In genomic region chr8:126615765-126616164, GRCm38 (mm10) we compare ENCODE assay signal across 8 mouse cellular contexts. TPM values are rescaled to one million over a fixed set of nuclear protein-coding genes. Genes with fewer than 3 reads are reported as not detected.
A peak's percentile ranks its signal among the peaks of the same experiment; 100 is the strongest.
DNase-seq lines count a peak whose midpoint lies in the region; ATAC-seq and TF ChIP-seq lines count a peak whose summit lies in the region.

No protein-coding gene starts in this region.

- no peaks in the 10 kb centered on the region for H3K9me3 ChIP-seq in embryonic facial prominence, embryonic 13.5 days
- H3K9me3 ChIP-seq in liver, embryonic 11.5 days (ENCODE audit: control insufficient read depth, low read length) = no peaks in the 10 kb centered on the region

- H3K4me1 ChIP-seq in thymus, adult 2 months (replicated peaks; ENCODE audit: control insufficient read depth, insufficient read depth, low read length) = peaks cover 68% of the 10 kb centered on the region
- peaks cover 53% of the 10 kb centered on the region for H3K4me1 ChIP-seq in embryonic facial prominence, embryonic 13.5 days
- peaks cover 21% of the 10 kb centered on the region for H3K4me1 ChIP-seq in liver, embryonic 11.5 days (replicated peaks; ENCODE audit: control insufficient read depth, insufficient read depth, low read length)

- H3K9ac ChIP-seq in embryonic facial prominence, embryonic 13.5 days = no peak overlapping the region
- no peak overlapping the region for H3K9ac ChIP-seq in liver, embryonic 11.5 days (ENCODE audit: low read depth, low read length)

- H3K36me3 ChIP-seq in thymus, adult 2 months (ENCODE audit: control insufficient read depth, insufficient read depth, low read length) = no peaks in the 10 kb centered on the region
- no peaks in the 10 kb centered on the region for H3K36me3 ChIP-seq in embryonic facial prominence, embryonic 13.5 days
- no peaks in the 10 kb centered on the region for H3K36me3 ChIP-seq in liver, embryonic 11.5 days (ENCODE audit: control insufficient read depth, insufficient read depth, low read length)
- no peaks in the 10 kb centered on the region for H3K36me3 ChIP-seq in splenic B cell, adult 2 months (ENCODE audit: control insufficient read depth, insufficient read depth, low read length, poor library complexity, severe bottlenecking)

- H3K4me2 ChIP-seq in embryonic facial prominence, embryonic 13.5 days = no peak overlapping the region; the same call in 1 of the 2 replicates
- H3K4me2 ChIP-seq in liver, embryonic 11.5 days = peak overlapping the region; percentile 42

- no peak for TF ChIP-seq POLR2A in thymus, adult 2 months (IDR thresholded peaks at IDR 0.05; ENCODE audit: control insufficient read depth, extremely low read depth, insufficient read depth, low read length, poor library complexity)

- H3K27me3 ChIP-seq in thymus, adult 2 months (ENCODE audit: control insufficient read depth, insufficient read depth, low read length) = no peaks in the 10 kb centered on the region
- H3K27me3 ChIP-seq in embryonic facial prominence, embryonic 13.5 days = no peaks in the 10 kb centered on the region
- no peaks in the 10 kb centered on the region for H3K27me3 ChIP-seq in liver, embryonic 11.5 days (replicated peaks; ENCODE audit: control insufficient read depth, insufficient read depth, low read length)
- no peaks in the 10 kb centered on the region for H3K27me3 ChIP-seq in splenic B cell, adult 2 months (ENCODE audit: control insufficient read depth, insufficient read depth, low read length, poor library complexity, severe bottlenecking)

- no peak for TF ChIP-seq CTCF in thymus, adult 2 months (IDR thresholded peaks at IDR 0.05; ENCODE audit: borderline replicate concordance, control insufficient read depth, extremely low read depth, insufficient read depth, low read length, poor library complexity)

- WGBS in thymus, adult 2 months = 73% methylated on average over 9 of the region's 9 CpGs
- WGBS in embryonic facial prominence, embryonic 13.5 days = 63% methylated on average over 9 of the region's 9 CpGs
- WGBS in liver, embryonic 11.5 days = 38% methylated on average over 9 of the region's 9 CpGs

- no peak for ATAC-seq in embryonic facial prominence, embryonic 13.5 days (ENCODE audit: insufficient number of reproducible peaks, insufficient read depth, low FRiP score, low TSS enrichment, low read depth)
- peak; percentile 66 for ATAC-seq in liver, embryonic 11.5 days (replicated peaks; ENCODE audit: low FRiP score)

- H3K27ac ChIP-seq in thymus, adult 2 months (ENCODE audit: control insufficient read depth, insufficient read depth, low read length) = peak overlapping the region; percentile 70
- peak overlapping the region; percentile 34 for H3K27ac ChIP-seq in embryonic facial prominence, embryonic 13.5 days
- H3K27ac ChIP-seq in liver, embryonic 11.5 days (ENCODE audit: low read depth, low read length) = peak overlapping the region; percentile 42

- DNase-seq in thymus, adult 2 months = no peak
- no peak for DNase-seq in thymus, postnatal 10 days (ENCODE audit: low spot score in 2 of 2)
- peak; percentile 86 for DNase-seq in induced T-regulatory cell, adult 2 months (ENCODE audit: low read depth)
- DNase-seq in liver, embryonic 11.5 days (ENCODE audit: low spot score) = no peak
- peak; percentile 58 for DNase-seq in splenic B cell, adult 2 months (ENCODE audit: low read depth, low spot score)
- DNase-seq in layer of hippocampus, adult 8-10 months (ENCODE audit: low spot score in 2 of 2) = no peak
- no peak for DNase-seq in cerebellum, postnatal 36 days

- no peak overlapping the region for H3K4me3 ChIP-seq in thymus, adult 2 months (ENCODE audit: control insufficient read depth, insufficient read depth, low read length)
- H3K4me3 ChIP-seq in embryonic facial prominence, embryonic 13.5 days = no peak overlapping the region
- no peak overlapping the region for H3K4me3 ChIP-seq in liver, embryonic 11.5 days (ENCODE audit: low read depth, low read length)

RNA-seq across cellular contexts. Expression of gene Irf2bp2, which starts 22.0 kb away (rescaled TPM):
- polyA plus RNA-seq in thymus, adult 2 months (2012; rRNA removed) = 71.7 and 113 TPM in 2 replicates
- 11.1 and 13.5 TPM in 2 replicates for polyA plus RNA-seq in embryonic facial prominence, embryonic 13.5 days (2015; fragmentation: Nextera tagmentation; extraction: Ambion mirVana)
- 5.9 and 7.3 TPM in 2 replicates for polyA plus RNA-seq in liver, embryonic 11.5 days (2014; fragmentation: Nextera tagmentation; extraction: Ambion mirVana)
- 10 to 100 TPM; 53.5 to 58.0 (median 56.2) TPM for total RNA-seq in layer of hippocampus, adult 8-10 months (2022)

Comparison
In these comparisons a context has a peak if more than half of its experiments do, and no peak if none do; other contexts are left out.
1. DNase-seq: peak in induced T-regulatory cell, adult 2 months (single experiment) and splenic B cell, adult 2 months (single experiment); none in thymus, adult 2 months (single experiment), thymus, postnatal 10 days (0 of 2), liver, embryonic 11.5 days (single experiment), layer of hippocampus, adult 8-10 months (0 of 2) and cerebellum, postnatal 36 days (0 of 2).
2. Peak in every context shown above with its lines, with median percentiles within 50 percentile points of each other: H3K27ac ChIP-seq.